Mouse (Mus musculus): Measurements from ENCODE around the gene Klhl36.

Klhl36 gene

GRCm38 (mm10) chr8:119925428-119925827 lies 63.4 kb downstream of the Klhl36 start:
- DNase-seq (ENCODE audit: extremely low read depth, low read depth): no peak

GRCm38 (mm10) chr8:119926474-119926873 lies 64.4 kb downstream of the Klhl36 start:
- no peak for DNase-seq (ENCODE audit: extremely low read depth, low read depth)

All from MEL-GATA-1-ER (cell line).